Mouse (Mus musculus): ENCODE data around the gene Sprr2f. TPM values are rescaled to one million over a fixed set of nuclear protein-coding genes. Genes with fewer than 3 reads are reported as not detected.

Gene Sprr2f
- not detected in 2 replicates for polyA plus RNA-seq (2012; rRNA removed; ENCODE audit: low replicate concordance)

GRCm38 (mm10) chr3:92364887-92365286 lies at the start of gene Sprr2f:
Gene Sprr2f, plus strand, starts transcription at chr3:92365187.

GRCm38 (mm10) chr3:92316320-92316719 lies 48.7 kb upstream of the Sprr2f start, which contains the start of gene Sprr2b:
Gene Sprr2b, plus strand, starts transcription at chr3:92316620.

GRCm38 (mm10) chr3:92338840-92339239 lies 26.1 kb upstream of the Sprr2f start, which contains the start of gene Sprr2d:
Gene Sprr2d, plus strand, starts transcription at chr3:92339140.

GRCm38 (mm10) chr3:92351843-92352242 lies 13.1 kb upstream of the Sprr2f start, which contains the start of gene Sprr2e:
Gene Sprr2e, plus strand, starts transcription at chr3:92352143.

GRCm38 (mm10) chr3:92385385-92385784 lies 20.4 kb downstream of the Sprr2f start, which contains the start of gene Sprr2h:
Gene Sprr2h, plus strand, starts transcription at chr3:92385685.

GRCm38 (mm10) chr3:92407691-92408090 lies 42.7 kb downstream of the Sprr2f start, which contains the start of gene Sprr2i:
Gene Sprr2i, plus strand, starts transcription at chr3:92407991.

Other genes starting within 250 kb of the Sprr2f start
- not detected in 2 replicates for gene Prr9, start 241.2 kb upstream of the Sprr2f start, polyA plus RNA-seq (2012; rRNA removed; ENCODE audit: low replicate concordance)
- gene Lelp1, start 222.4 kb upstream of the Sprr2f start, polyA plus RNA-seq (2012; rRNA removed; ENCODE audit: low replicate concordance) = not detected in 2 replicates
- 0.07 TPM in 1 of 2 replicates, not detected in the other for gene Sprr2a1, start 149.4 kb upstream of the Sprr2f start, polyA plus RNA-seq (2012; rRNA removed; ENCODE audit: low replicate concordance)
- 6.9 and 7.0 TPM in 2 replicates for gene Sprr2a2, start 149.3 kb upstream of the Sprr2f start, polyA plus RNA-seq (2012; rRNA removed; ENCODE audit: low replicate concordance)
- gene Sprr2a3, start 79.8 kb upstream of the Sprr2f start, polyA plus RNA-seq (2012; rRNA removed; ENCODE audit: low replicate concordance) = 0.43 and 0.94 TPM in 2 replicates
- gene Sprr2b, start 48.6 kb upstream of the Sprr2f start, polyA plus RNA-seq (2012; rRNA removed; ENCODE audit: low replicate concordance) = not detected in 2 replicates
- not detected in 2 replicates for gene Sprr2d, start 26.0 kb upstream of the Sprr2f start, polyA plus RNA-seq (2012; rRNA removed; ENCODE audit: low replicate concordance)
- not detected in 2 replicates for gene Sprr2e, start 13.0 kb upstream of the Sprr2f start, polyA plus RNA-seq (2012; rRNA removed; ENCODE audit: low replicate concordance)
- gene Sprr2h, start 20.5 kb downstream of the Sprr2f start, polyA plus RNA-seq (2012; rRNA removed; ENCODE audit: low replicate concordance) = not detected in 2 replicates
- not detected in 2 replicates for gene Sprr2i, start 42.8 kb downstream of the Sprr2f start, polyA plus RNA-seq (2012; rRNA removed; ENCODE audit: low replicate concordance)
- gene Sprr2j-ps, start 52.9 kb downstream of the Sprr2f start, polyA plus RNA-seq (2012; rRNA removed; ENCODE audit: low replicate concordance) = not detected in 2 replicates
- gene Gm9774, start 64.2 kb downstream of the Sprr2f start, polyA plus RNA-seq (2012; rRNA removed; ENCODE audit: low replicate concordance) = 13.6 and 17.5 TPM in 2 replicates
- not detected in 2 replicates for gene Sprr2k, start 67.4 kb downstream of the Sprr2f start, polyA plus RNA-seq (2012; rRNA removed; ENCODE audit: low replicate concordance)
- gene Sprr1b, start 73.6 kb downstream of the Sprr2f start, polyA plus RNA-seq (2012; rRNA removed; ENCODE audit: low replicate concordance) = not detected in 2 replicates
- gene Sprr3, start 93.5 kb downstream of the Sprr2f start, polyA plus RNA-seq (2012; rRNA removed; ENCODE audit: low replicate concordance) = not detected in 2 replicates
- 24.1 and 25.4 TPM in 2 replicates for gene Sprr1a, start 120.7 kb downstream of the Sprr2f start, polyA plus RNA-seq (2012; rRNA removed; ENCODE audit: low replicate concordance)
- not detected in 2 replicates for gene Sprr4, start 135.3 kb downstream of the Sprr2f start, polyA plus RNA-seq (2012; rRNA removed; ENCODE audit: low replicate concordance)
- gene 2310046K23Rik, start 169.3 kb downstream of the Sprr2f start, polyA plus RNA-seq (2012; rRNA removed; ENCODE audit: low replicate concordance) = 5.7 TPM in 1 of 2 replicates, not detected in the other
- 1.4 TPM in 1 of 2 replicates, not detected in the other for gene Ivl, start 208.5 kb downstream of the Sprr2f start, polyA plus RNA-seq (2012; rRNA removed; ENCODE audit: low replicate concordance)
- gene Smcp, start 223.8 kb downstream of the Sprr2f start, polyA plus RNA-seq (2012; rRNA removed; ENCODE audit: low replicate concordance) = 0.24 TPM in 1 of 2 replicates, not detected in the other
- 0.20 TPM in 1 of 2 replicates, not detected in the other for gene 2210017I01Rik, start 242.3 kb downstream of the Sprr2f start, polyA plus RNA-seq (2012; rRNA removed; ENCODE audit: low replicate concordance)